Mouse (Mus musculus) cerebellum, postnatal 4 days (tissue): ENCODE measurements around the gene Ovol3.
"Not testable (repeated sequence)": the region's sequence is repeated elsewhere in the genome, so short reads cannot be mapped to it uniquely, and the experiment has no call there.

Experiments used
- DNase-seq, 2 experiments: peaks; one replicate each; pipeline ENCODE4 v3.0.0; 2022; ENCODE audit warnings: low spot score in 2 of 2, mixed read lengths in 1 of 2

Gene Ovol3

DNA sequence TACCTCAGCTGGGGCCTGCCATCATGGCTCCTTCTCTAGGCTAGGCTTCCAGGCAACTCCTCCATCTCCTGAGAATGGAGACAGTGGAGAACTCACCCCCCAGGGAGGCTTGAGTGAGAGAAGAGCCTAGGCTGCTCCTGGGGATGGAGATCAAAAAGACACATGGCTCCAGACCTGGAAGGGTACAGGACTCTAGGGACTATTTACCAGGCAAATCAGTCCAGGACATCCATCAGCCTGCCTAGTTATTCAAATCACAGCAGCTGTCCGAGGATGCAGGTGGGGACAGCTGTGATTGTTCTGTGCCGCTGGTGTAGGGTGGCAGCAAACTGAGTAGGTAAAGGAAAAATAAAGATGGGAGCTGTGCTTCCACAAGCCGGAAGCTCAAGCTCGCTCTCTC lies at the start of gene Ovol3:
Gene Ovol3, minus strand, starts transcription at position 101 of the 400 bp plus-strand sequence.
- DNase-seq, result no peak

DNA sequence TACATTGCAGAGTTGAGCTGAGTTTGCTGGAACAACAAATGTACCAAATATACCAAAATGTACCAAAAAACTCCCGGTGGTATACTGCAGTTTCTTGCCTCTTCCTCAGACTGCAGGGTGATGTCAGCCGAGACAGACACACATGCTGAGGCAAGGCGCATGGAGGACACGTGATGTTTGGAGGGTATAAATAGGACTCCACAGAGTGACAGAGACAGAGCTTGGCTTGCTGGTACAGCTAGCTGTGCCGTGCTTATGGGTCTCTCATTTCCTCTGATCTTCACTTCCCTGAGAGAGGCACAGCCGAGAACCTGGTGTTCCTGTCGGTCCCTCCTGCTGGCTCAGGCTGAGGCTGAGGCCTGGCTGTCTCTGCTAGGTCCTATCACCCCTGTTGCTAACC lies 47.2 kb upstream of the Ovol3 start:
- no peak for DNase-seq

DNA sequence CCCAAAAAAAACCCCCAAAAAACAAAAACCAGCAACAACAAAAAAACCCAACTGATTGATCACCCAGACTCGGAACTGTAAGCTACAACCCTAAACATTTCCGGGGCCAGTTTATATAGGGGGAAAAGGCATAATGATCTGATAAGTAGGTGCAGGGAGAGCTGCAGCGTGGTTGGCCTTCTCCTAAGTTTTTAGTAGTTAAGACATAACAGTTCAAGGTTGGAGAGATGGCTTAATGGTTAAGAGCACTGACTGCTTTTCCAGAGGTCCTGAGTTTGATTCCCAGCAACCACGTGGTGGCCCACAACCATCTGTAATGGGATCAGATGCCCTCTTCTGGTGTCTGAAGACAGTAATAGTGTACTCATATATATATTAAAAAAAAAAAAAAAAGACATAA lies 46.0 kb upstream of the Ovol3 start:
- DNase-seq, result no peak

DNA sequence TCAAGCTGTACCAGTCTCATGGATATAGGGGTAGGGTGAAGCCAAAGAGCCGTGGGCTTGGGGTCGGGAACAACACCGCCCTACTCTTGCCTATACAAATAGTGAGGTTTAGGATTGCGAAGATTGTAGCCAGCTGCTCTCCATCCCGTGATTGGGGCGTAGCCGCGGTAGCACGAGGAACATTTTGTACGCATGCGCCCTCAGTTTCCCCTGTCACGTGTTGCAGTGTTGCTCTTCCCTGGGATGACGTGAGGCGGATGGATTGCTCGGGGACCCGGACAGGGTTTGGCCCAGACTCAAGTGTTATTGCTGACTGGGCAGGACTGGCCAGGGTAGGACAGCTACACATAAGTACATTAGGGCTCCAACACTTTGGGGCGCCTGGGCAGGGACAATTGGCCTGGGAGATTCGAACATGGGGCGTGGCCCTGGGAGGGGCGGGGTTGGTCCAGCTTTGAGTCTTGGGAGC lies 45.2 kb upstream of the Ovol3 start:
- peak; percentile 67 to 81 for DNase-seq

DNA sequence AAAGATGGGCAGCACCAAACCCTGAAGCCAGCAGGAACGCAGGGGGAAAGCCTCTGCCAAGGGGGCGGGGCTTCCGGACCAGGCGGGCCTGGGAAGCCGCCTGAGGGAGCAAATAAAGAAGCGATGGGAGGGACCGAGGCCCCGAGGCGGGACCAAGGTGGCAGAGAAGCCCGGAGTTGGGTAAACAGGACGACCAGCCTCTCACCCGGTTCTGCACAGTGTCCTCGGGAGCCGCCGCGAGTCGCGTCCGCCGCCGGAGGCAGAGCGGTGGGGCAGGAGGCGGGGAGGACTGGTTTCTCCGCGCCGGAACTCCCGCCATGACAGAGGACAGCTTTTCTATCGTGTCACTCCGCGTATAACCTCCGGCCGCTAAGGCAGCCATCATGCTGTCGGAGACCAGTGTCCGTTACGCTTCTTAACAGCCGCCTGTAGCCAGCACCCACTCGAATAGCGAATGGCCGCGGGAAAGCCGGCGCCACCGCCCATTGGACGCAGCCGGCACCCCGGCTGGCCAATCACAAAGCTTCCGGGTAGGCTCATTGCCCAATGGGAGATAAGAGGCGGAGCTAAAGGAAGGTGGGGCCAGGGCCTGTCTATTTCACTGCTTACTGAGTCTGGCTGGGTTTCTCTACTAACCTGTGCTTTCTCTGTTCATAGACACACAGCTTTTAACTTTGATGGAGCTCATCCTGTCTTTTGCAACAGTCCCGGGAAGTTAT lies 44.6 kb upstream of the Ovol3 start, which contains the start of the genes Thap8 and Wdr62:
Gene Thap8, plus strand, starts transcription at position 144 of the 719 bp plus-strand sequence.
Gene Wdr62, minus strand, starts transcription at position 469 of the 719 bp plus-strand sequence.
- DNase-seq, result peak; percentile 79 to 93

DNA sequence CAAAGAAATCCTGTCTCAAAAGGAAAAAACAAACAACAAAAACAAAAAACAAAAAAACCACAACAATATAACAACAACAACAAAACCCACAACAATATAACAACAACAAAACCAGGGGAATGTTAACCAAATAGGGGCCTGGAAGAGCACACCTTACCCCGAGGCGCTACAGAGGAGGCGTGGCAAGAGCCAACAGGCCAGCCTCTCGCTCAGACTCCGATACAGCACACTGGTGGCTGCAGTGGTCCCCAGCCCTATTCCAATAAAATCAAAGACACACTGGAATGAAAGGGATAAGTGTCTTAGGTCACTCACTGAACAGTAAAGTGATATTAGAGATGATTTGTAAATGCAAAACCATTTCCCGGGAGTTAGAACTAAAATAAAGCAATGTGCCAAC lies 44.0 kb upstream of the Ovol3 start:
- DNase-seq, result no peak

DNA sequence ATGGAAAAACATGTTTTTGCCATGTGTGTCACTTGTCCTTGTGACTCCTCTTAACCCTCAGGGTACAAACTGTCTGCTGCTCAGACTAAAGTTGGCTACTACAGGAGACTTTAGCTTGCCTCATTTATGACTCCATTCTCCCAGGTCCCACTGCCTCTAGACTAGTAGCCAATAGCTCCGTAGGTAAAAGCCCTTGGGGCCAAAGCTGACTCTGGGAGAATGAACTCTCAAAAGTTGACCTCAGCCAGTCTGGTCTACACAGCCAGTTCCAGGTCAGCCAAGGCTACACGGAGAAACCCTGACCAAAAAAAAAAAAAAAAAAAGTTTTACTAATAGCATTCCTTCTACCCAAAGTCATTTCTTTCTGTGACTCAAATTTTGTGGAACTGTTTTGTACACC lies 43.4 kb upstream of the Ovol3 start:
- DNase-seq, result no peak

DNA sequence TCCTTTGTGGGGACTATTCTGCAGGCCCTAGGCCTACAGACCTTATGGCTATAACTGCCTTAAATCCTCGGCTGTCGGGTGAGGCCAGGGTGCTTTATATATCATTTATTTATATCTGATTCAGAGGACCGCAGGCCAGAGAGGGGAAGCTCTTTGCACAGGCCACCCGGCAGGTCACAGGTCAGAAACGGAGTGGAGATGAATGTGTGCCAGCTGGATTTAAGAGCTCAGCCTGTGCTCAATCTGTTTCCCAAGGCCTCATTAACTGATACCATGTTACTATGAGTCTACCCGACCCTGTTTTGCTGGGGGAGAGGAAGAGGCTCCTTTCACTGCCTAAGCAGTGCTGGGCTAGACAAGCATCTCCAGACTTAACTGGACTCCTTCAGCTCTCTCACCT lies 38.9 kb upstream of the Ovol3 start:
- DNase-seq, result no peak

DNA sequence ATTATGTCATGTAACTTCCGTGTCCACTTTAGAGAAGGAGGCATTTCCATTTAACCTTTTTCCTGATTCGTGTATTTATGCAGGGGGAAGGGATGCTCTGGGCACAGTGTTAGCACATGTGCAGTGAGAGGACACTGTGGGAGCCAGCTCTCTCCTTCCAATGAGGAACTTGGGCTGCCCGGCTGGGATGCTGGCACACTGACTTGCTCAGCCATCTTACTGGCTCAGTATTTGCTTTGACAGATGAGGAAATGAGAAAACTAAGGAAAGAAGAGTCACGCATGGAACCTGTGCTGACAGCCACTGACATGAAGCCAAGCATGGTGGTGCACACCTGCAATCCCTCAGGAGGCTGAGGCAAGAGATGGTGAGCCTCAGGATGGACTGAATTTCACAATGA lies 34.1 kb upstream of the Ovol3 start:
- no peak for DNase-seq

DNA sequence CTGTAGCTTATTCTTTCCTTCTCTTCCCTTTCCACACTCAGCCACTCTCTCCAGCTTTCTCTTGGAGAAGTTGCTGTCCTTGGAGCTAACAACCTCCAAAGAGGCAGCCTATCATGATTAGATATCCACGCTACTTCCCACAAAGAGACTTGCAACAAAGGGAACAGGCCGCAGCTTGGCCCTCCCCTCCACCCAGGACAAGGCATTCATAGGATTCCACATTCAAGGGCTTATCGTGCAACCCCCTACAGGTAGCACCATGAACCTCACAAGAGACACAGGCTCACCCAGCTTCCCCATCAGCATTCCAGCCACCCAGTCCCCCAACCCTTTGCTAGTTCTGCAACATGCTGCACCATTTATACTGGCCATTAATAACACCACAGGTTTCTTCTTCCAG lies 31.3 kb upstream of the Ovol3 start:
- DNase-seq, result no peak

DNA sequence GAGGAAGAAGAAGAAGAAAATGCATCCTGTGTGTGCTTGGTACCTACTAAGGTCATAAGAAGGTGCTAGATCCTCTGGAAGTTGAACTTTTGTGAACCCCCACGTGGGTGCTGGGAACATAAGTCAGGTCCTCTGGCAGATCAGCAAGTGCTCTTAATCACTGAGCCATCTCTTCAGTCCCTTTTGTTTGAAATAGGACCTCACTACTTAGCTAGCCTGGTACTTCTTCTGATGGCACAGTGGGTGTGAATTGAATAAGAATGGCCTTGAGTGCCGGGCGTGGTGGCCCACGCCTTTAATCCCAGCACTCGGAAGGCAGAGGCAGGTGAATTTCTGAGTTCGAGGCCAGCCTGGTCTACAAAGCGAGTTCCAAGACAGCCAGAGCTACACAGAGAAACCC lies 30.4 kb upstream of the Ovol3 start:
- DNase-seq, result no peak

DNA sequence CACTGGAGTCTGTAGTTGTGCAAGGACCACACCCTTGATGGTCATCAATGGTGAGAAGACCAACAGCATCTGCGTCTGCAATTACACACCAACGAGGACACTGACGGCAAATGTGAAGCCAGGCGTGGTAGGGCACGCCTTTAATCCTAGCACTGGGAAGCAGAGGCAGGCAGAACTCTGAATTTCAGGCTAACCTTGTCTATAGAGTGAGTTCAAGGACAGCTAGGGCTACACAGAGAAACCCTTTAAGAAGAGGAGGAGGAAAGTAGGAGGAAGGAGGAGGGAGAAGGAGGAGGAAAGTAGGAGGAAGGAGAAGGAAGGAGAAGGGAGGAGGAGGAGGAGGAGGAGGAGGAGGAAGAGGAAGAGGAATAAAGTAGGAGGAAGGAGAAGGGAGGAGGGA lies 30.0 kb upstream of the Ovol3 start:
- no peak for DNase-seq

DNA sequence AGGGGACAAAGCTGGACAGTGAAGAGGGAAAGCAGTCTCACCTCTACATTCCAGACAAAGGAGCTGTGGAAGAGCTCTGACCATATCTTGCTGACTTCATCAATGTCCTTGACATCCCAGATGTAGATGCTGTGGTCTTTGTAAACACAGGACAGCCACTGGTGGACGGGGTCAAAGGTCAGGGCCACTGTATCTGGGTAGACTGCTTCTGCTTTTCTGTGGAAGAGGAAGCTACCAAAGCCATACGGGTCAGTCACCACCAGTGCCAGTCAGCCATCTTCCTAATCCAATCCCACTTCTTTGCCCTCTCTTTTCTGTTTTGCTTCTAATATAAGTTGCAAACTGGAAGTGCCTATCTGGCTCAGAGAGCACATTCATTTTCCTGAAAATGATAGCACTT lies 29.5 kb upstream of the Ovol3 start:
- no peak for DNase-seq

DNA sequence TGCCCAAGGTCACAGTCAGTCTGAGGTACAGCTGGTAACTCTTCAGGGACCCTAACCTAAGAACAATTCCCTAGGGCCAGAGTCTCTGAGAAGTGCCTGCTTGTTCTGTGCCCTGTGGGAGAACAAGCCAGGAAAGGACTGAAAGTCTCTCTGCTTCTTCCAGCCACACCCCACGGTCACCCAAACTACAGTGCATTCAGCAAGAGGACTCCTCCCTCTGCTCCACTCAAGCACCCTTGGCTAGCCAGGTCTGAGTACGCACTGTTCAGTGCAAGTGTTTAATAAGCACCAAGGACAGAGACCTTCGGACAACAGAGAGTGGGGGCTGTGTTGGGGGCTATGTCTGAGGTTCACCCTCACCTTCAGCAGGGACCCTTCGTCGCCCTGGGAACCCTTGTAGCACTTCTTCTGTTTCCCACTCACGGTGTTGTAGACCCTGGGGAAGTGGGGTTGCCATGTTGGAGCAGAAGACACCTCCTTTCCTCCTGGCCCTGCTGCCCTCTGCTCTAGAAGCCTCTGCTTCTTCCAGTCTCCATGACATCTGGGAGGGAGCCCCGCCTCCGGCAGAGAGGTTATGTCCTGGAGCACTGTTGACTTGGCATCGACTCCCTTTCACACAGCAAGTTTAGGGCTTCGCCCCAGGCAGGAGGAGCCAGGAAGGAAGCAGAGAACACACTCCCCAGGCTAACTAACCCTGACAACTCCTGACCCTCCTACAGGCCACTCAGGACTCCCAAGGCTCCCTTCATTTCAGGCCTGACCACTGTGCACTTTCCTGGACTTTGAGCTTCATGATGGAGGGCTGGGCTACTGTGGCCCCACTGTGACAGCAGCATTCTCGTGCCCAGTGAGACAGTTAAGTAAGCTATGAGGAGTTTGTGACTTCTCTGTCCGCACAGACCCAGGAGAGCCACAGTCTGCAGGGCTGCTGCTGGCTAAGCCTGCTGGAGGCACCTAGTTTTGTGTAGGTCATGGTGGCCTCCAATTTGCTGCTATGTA lies 16.7 kb upstream of the Ovol3 start:
- no peak for DNase-seq

DNA sequence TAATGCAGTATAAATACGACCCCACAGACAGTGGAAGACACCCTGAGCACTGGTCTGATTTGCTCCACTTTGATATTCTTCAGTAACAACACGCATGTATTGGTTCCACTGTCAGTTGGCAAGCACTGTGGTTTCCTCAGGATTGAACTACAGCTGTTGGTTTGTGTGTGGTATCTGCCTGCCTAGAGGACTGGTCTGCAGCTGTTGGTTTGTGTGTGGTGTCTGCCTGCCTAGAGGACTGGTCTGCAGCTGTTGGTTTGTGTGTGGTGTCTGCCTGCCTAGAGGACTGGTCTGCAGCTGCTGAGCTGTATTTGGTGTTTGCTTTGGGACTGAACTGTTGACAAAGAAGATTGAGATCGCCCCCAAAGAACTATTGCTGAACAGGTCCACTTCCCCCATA lies 1.8 kb upstream of the Ovol3 start:
- DNase-seq, result not testable (repeated sequence)

DNA sequence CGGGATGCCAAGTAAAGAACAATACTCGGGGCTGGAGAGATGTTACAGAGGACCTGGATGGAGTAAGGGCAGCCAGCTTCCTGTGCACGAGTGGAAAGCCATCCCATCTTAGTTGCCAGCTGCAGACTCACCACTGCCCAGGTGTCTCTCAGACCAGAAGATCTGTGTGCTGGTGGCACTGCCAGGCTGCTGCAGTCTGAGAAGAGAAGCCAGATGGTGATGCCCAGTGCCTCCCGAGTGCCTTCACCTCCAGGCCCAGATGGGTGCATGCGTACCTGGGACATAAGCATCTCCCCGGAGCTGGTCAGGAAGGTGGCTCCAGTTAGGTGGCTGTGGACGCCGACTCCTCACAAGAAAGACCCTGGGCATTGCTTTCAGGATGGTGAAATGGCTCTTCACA lies 434 bp downstream of the Ovol3 start:
- DNase-seq, result no peak

DNA sequence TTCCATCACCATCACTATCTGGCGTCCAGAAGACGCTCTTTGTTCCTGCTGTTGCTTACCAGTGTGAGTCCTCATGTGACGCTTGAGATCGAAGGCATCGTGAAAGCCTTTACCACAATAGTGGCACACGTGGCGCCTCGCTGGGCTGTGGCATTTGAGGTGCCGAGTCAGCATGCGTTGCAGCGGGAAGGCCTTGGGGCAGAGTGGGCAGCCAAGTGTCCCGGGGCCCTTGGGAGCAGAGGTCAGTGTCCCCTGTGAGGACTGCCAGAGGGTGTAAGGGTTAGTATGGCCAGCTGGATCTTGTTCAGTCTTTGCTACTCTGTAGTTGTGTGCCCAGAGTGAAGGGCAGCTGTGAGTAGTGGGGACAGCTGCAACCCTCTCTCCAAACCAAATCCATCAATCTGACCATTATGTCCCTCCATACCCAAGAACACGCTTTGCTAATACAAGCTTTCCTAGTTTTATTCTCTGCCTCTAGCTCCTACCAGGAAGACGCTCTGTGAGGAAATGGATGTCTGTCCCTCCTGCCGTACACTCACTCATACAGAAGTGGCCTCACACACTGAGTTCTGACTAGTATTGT lies 1.2 kb downstream of the Ovol3 start:
- DNase-seq, result no peak

DNA sequence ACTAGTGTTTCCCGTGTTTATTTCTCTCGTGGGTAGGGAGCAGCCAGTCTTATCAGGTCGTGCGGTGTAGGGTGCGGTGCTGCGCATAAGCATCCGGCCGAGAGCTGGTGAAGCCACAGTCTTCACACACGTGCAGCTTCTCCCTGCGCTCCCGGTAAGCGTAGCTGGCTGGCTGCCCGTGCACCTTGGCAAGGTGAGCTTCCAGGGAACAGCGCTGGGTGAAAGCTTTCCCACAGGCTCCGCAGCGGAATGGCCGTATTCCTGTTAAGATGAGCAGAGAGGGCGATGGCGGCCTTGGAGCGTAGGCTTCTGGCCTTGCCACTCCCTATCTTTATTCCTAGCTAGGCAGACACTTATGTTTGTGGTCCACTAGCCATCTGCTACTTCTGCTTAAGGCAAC lies 2.1 kb downstream of the Ovol3 start:
- peak; percentile 19 to 23 for DNase-seq

DNA sequence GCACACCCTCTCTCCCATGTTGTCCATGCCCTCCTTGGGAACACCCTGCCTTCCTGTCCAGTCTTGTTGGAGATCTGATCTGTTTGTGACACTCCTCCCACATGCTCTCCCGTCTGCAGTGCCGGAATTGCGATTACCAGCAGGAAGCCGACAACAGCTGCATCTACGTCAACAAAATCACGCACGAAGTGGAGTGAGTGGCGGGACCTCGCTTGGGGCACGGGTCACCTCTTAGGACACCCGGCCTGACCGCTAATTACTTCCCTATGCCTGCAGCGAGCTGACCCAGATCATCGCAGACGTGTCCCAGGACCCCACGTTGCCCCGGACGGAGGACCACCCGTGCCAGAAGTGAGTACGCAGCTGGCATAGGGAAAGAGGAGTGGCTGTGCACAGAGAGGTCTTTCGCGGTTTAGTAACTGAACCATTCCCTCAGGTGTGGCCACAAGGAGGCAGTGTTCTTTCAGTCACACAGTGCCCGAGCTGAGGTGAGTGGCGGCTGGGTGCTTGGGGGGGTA lies 2.8 kb downstream of the Ovol3 start:
- DNase-seq, result peak; percentile 23 to 65

DNA sequence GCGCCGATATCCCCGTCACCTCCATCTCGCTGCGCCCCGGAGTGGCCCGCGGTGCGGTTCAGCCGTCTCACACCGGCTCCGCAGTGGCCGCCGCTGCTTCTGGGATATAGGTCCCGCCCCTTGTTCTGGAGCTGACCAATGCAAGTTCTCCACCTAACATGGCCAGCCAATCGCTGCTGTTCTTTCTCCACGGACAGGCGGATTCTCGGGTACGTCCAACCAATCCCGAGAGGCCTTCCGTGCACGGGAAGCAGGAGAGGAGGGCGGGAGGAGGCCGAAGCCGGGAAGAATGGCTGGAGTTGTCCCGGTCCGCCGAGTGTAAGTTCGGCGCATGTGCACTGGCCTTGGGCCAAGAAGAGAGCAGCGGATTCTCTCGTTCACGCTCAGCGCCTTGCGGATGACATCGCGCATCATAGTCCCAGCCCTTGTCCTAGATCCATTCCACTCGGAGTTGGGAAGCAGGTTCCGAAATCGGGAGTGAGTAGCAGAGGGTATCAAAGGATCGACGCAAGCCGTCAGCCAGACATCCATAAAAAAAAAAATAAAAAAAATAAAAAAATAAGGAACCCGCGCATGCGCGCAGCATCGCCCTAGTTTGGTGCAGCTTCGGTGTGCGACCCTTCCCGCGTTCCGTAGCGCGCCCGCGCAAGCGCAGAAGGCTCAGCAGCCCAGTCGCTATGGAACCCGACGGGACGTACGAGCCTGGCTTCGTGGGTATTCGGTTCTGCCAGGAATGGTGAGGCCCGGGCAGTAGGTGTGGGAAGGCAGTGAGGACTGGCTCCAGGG lies 3.7 kb downstream of the Ovol3 start, which contains the start of the genes Polr2i and Tbcb:
Gene Polr2i, plus strand, starts transcription at position 280 of the 786 bp plus-strand sequence.
Gene Tbcb, minus strand, starts transcription at position 604 of the 786 bp plus-strand sequence.
- peak; percentile 97 to 98 for DNase-seq

DNA sequence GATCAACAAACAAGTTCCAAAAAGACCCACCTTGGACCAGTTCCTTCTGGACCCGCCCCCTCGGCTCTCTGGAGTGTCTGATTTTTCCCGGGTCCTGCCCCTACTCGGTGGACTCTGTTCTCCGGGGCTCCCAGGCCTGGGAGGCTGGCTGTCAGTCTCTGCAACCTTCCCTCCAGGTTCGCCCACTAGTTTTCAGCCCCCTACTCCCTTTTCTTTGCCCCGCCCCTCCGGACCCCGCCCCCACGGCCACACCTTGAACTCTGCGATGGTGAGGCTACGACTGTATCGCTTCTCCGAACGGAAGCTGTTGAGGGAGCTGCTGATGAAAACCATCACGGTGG lies 4.2 kb downstream of the Ovol3 start:
- no peak for DNase-seq
